Mouse (Mus musculus): ENCODE data around the gene Zfp738.
"Not testable (repeated sequence)": the region's sequence is repeated elsewhere in the genome, so short reads cannot be mapped to it uniquely, and the experiment has no call there.

GRCm38 (mm10) chr13:67725331-67725730 lies 38.5 kb upstream of the Zfp738 start:
- not testable (repeated sequence) for TF ChIP-seq CTCF (conservative IDR thresholded peaks at IDR 0.05; ENCODE audit: insufficient read depth, insufficient read length, low read depth, low read length); POLR2A (IDR thresholded peaks at IDR 0.05; ENCODE audit: low read depth, low read length)
